Mouse (Mus musculus): ENCODE results near the gene Zcchc8. TPM values are rescaled to one million over a fixed set of nuclear protein-coding genes. Genes with fewer than 3 reads are reported as not detected.

Gene Zcchc8
- polyA plus RNA-seq, 1 experiment from 2014 or later = 83.7 TPM

DNA sequence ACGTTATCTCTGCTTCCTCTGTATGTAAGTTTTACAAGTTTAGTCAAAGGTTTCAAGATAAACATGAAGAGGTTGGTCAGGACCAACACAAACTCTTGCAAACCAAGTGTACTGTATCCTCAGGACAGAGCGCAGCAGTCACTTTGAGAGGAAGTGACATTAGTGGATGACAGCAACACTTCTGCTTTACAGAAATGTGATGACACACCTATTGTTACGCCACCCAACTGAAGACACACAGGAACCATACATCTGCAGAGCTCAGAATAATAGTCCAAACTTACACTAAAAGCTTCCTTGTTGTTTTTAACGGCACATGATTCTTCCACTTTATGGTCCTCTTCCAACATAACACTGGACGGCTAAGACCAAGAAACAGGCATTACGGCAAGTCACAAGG lies 7.1 kb downstream of the Zcchc8 start:
- Histone ChIP-seq H3K4me2 (replicated peaks) (no peak overlapping the region), H3K4me3 (no peak overlapping the region), H3K9me3 (no peaks in the 10 kb centered on the region), H3K4me1 (peaks cover 18% of the 10 kb centered on the region), H3K27ac (replicated peaks) (no peak overlapping the region), H3K36me3 (peaks cover 76% of the 10 kb centered on the region), H3K9ac (replicated peaks) (no peak overlapping the region), H3K27me3 (no peaks in the 10 kb centered on the region)
- ATAC-seq (replicated peaks) = no peak
- 94% methylated on average over 6 of the region's 6 CpGs for WGBS

DNA sequence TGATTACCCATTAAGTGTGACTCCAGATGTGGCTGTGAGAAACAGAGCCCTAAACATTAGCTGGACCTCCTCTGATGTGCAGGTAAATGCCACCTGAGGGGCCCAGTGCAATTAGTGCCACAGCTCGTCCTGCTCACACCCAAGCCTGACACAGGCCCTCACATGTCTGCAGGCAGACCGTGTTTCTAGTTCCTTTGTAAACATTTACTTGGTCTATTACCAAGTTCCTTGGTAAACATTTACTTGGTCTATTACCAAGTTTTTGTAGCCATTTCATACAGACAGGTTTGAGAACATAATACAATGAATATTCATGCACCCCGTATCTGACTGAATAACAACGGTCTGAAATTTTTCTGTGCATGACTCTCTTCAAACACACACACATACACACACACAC lies 11.3 kb downstream of the Zcchc8 start:
- peaks cover 92% of the 10 kb centered on the region for H3K36me3 ChIP-seq
- H3K27ac ChIP-seq (replicated peaks) = no peak overlapping the region
- no peak overlapping the region for H3K9ac ChIP-seq (replicated peaks)
- no peak overlapping the region for H3K4me3 ChIP-seq
- no peaks in the 10 kb centered on the region for H3K27me3 ChIP-seq
- H3K4me2 ChIP-seq (replicated peaks) = no peak overlapping the region
- ATAC-seq (replicated peaks) = no peak
- WGBS = 89% methylated on average over 4 of the region's 4 CpGs
- no peaks in the 10 kb centered on the region for H3K4me1 ChIP-seq
- H3K9me3 ChIP-seq = no peaks in the 10 kb centered on the region

GRCm38 (mm10) chr5:123708598-123708997 lies 12.3 kb downstream of the Zcchc8 start:
- ATAC-seq (replicated peaks) = no peak
- Histone ChIP-seq H3K9me3 (no peaks in the 10 kb centered on the region), H3K36me3 (peaks cover 91% of the 10 kb centered on the region), H3K27me3 (no peaks in the 10 kb centered on the region), H3K9ac (replicated peaks) (no peak overlapping the region), H3K27ac (replicated peaks) (no peak overlapping the region), H3K4me2 (replicated peaks) (no peak overlapping the region), H3K4me3 (no peak overlapping the region), H3K4me1 (no peaks in the 10 kb centered on the region)
- WGBS = 94% methylated on average over 12 of the region's 12 CpGs

- H3K4me2 ChIP-seq (replicated peaks) = no peak overlapping the region
- no peaks in the 10 kb centered on the region for H3K9me3 ChIP-seq
- ATAC-seq (replicated peaks) = no peak
- WGBS = 78% methylated on average over 11 of the region's 11 CpGs
- no peak overlapping the region for H3K9ac ChIP-seq (replicated peaks)
- H3K4me3 ChIP-seq = no peak overlapping the region
- no peaks in the 10 kb centered on the region for H3K27me3 ChIP-seq
- peaks cover 72% of the 10 kb centered on the region for H3K36me3 ChIP-seq
- H3K27ac ChIP-seq (replicated peaks) = no peak overlapping the region
- no peaks in the 10 kb centered on the region for H3K4me1 ChIP-seq
Observed at GRCm38 (mm10) chr5:123700625-123701024, 20.3 kb downstream of the Zcchc8 start.

DNA sequence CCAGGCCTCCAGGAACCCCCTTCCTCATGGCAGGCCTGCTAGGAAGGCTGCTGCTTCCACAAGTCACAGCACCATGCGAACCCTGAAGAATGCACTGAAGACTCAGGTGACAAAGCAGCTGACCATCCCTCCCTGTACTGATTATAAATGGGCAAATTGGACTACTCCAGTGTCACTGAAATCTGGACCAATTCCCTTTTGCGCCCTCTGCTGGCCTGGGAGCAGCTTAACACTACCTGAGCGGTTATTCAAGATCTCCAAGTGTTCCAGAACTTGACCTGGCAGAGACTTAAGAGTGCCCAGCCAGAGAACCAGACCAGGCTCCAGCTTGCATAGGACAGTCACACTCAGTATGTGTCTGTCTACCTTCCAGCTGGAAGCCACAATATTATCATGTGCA lies 21.7 kb downstream of the Zcchc8 start:
- H3K9me3 ChIP-seq = no peaks in the 10 kb centered on the region
- 30% methylated on average over 3 of the region's 3 CpGs for WGBS
- no peak overlapping the region for H3K4me3 ChIP-seq
- no peaks in the 10 kb centered on the region for H3K4me1 ChIP-seq
- H3K9ac ChIP-seq (replicated peaks) = no peak overlapping the region
- no peaks in the 10 kb centered on the region for H3K27me3 ChIP-seq
- no peak overlapping the region for H3K4me2 ChIP-seq (replicated peaks)
- no peak overlapping the region for H3K27ac ChIP-seq (replicated peaks)
- ATAC-seq (replicated peaks) = no peak
- H3K36me3 ChIP-seq = peaks cover 59% of the 10 kb centered on the region

- no peak overlapping the region for H3K9ac ChIP-seq (replicated peaks)
- no peaks in the 10 kb centered on the region for H3K27me3 ChIP-seq
Observed at GRCm38 (mm10) chr5:123696961-123697360, 23.9 kb downstream of the Zcchc8 start.

GRCm38 (mm10) chr5:123696244-123696643 lies 24.7 kb downstream of the Zcchc8 start:
- Histone ChIP-seq H3K9ac (replicated peaks) (no peak overlapping the region), H3K4me2 (replicated peaks) (no peak overlapping the region), H3K9me3 (no peaks in the 10 kb centered on the region), H3K27me3 (no peaks in the 10 kb centered on the region), H3K4me3 (no peak overlapping the region), H3K36me3 (peaks cover 30% of the 10 kb centered on the region), H3K4me1 (no peaks in the 10 kb centered on the region), H3K27ac (replicated peaks) (no peak overlapping the region)
- 91% methylated on average over 7 of the region's 7 CpGs for WGBS
- no peak for ATAC-seq (replicated peaks)

More at GRCm38 (mm10) chr5:123696961-123697360, 23.9 kb downstream of the Zcchc8 start:
- Histone ChIP-seq H3K4me1 (no peaks in the 10 kb centered on the region), H3K4me2 (replicated peaks) (no peak overlapping the region), H3K9me3 (no peaks in the 10 kb centered on the region), H3K4me3 (no peak overlapping the region), H3K27ac (replicated peaks) (no peak overlapping the region), H3K36me3 (peaks cover 37% of the 10 kb centered on the region)
- WGBS = 85% methylated on average over 4 of the region's 4 CpGs
- no peak for ATAC-seq (replicated peaks)

GRCm38 (mm10) chr5:123694468-123694867 lies 26.4 kb downstream of the Zcchc8 start:
- WGBS = 66% methylated on average over 6 of the region's 6 CpGs
- no peak overlapping the region for H3K9ac ChIP-seq (replicated peaks)
- no peaks in the 10 kb centered on the region for H3K9me3 ChIP-seq
- no peak for ATAC-seq (replicated peaks)
- H3K27ac ChIP-seq (replicated peaks) = no peak overlapping the region
- peaks cover 14% of the 10 kb centered on the region for H3K36me3 ChIP-seq
- no peaks in the 10 kb centered on the region for H3K4me1 ChIP-seq
- no peak overlapping the region for H3K4me3 ChIP-seq
- H3K4me2 ChIP-seq (replicated peaks) = no peak overlapping the region
- H3K27me3 ChIP-seq = no peaks in the 10 kb centered on the region

DNA sequence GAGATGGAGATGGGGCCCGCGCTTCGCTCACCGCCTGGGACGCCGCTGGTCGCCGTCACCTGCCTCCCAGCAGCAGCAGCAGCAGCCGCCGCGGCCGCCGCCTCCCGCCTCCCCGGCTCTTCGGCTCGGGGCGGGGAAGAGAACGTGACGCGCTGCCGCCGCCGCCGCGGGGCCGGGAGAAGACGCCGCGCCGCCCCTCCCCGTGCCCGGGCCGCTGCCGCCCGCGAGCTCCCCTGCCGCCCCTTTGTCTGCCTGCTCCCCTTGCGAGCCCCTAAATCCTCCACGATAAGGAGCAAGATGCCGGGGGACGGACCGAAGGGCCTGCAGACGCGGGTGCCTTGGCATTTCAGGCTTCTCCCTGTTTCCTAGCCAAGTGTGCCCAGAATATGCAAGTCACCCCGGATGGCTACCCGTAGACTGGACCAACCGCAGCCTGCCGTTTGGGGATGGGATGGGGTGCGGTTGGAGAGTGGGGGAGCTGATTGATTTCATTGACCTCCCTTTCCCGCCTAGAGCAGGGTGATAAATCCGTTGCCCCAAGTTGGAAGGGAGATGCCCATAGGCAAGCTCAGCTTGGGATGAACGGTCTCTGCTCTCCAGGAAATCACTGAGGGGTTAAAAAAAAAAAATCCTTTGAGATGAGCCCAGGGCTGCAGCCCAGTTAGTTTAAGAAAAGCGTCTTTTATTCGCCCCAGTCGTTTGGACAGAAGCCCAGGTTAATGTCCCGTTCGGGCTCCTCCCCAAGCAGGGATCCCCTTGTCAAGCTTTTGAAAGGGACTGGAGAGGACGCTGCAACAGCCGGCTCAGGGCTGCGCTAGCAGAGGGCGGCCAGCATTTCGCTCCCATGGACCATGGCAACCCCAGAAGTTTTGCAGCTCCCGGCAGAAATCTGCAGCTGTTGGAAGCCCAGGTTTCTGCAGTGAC lies 36.4 kb downstream of the Zcchc8 start, which contains the start of gene Clip1:
TSS of gene Clip1 (minus strand) at position 398 of the 924 bp plus-strand sequence.
- H3K9me3 ChIP-seq = no peaks in the 10 kb centered on the region
- H3K27me3 ChIP-seq = no peaks in the 10 kb centered on the region
- H3K4me2 ChIP-seq (replicated peaks) = peak within 1 kb of the TSS; percentile 74
- peak within 1 kb of the TSS; percentile 98 for H3K9ac ChIP-seq (replicated peaks)
- H3K27ac ChIP-seq (replicated peaks) = peak within 1 kb of the TSS; percentile 99
- under 1% methylated on average over 46 of the region's 64 CpGs for WGBS
- peak within 1 kb of the TSS; percentile 96 for H3K4me3 ChIP-seq
- H3K4me1 ChIP-seq = peaks cover 38% of the 10 kb centered on the region
- ATAC-seq (replicated peaks) = peak; percentile 78
- no peaks in the 10 kb centered on the region for H3K36me3 ChIP-seq

- H3K4me2 ChIP-seq (replicated peaks) = peak overlapping the region; percentile 74
- under 1% methylated on average over 83 of the region's 92 CpGs for WGBS
- H3K27me3 ChIP-seq = no peaks in the 10 kb centered on the region
- H3K4me3 ChIP-seq = peak overlapping the region; percentile 96
- no peaks in the 10 kb centered on the region for H3K36me3 ChIP-seq
- no peaks in the 10 kb centered on the region for H3K9me3 ChIP-seq
- peak overlapping the region; percentile 98 for H3K9ac ChIP-seq (replicated peaks)
- H3K27ac ChIP-seq (replicated peaks) = peak overlapping the region; percentile 99
- ATAC-seq (replicated peaks) = peak; percentile 75
- peaks cover 39% of the 10 kb centered on the region for H3K4me1 ChIP-seq
Observed at GRCm38 (mm10) chr5:123683377-123684220, 37.3 kb downstream of the Zcchc8 start.

DNA sequence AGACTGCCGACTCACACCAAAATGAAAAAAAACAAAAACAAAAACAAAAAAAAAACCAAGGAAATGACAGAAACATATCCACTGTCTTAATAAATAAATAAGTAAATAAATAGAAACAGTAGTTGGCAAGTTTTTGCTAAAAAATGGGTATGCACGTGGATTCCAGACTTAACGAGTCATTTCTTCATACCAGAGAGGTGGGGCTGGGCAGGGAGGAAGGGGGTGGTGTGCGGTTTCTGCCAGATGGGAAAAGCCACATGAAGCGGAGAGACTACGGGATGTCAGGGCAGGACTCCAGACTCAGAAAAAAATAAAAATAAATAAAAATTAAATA lies 37.9 kb downstream of the Zcchc8 start:
- H3K9ac ChIP-seq (replicated peaks) = peak overlapping the region; percentile 98
- H3K4me2 ChIP-seq (replicated peaks) = peak overlapping the region; percentile 74
- no peaks in the 10 kb centered on the region for H3K36me3 ChIP-seq
- WGBS = 1% methylated on average over 6 of the region's 6 CpGs
- no peaks in the 10 kb centered on the region for H3K9me3 ChIP-seq
- no peaks in the 10 kb centered on the region for H3K27me3 ChIP-seq
- peak overlapping the region; percentile 96 for H3K4me3 ChIP-seq
- ATAC-seq (replicated peaks) = peak; percentile 42; the same call in 1 of the 2 replicates
- H3K4me1 ChIP-seq = peaks cover 39% of the 10 kb centered on the region
- peak overlapping the region; percentile 99 for H3K27ac ChIP-seq (replicated peaks)

- no peak for ATAC-seq (replicated peaks)
- Histone ChIP-seq H3K27ac (replicated peaks) (peak overlapping the region; percentile 25; the same call in 1 of the 2 replicates), H3K4me3 (peak overlapping the region; percentile 96), H3K4me2 (replicated peaks) (peak overlapping the region; percentile 74), H3K9ac (replicated peaks) (peak overlapping the region; percentile 98), H3K9me3 (no peaks in the 10 kb centered on the region), H3K36me3 (no peaks in the 10 kb centered on the region), H3K27me3 (no peaks in the 10 kb centered on the region), H3K4me1 (peaks cover 39% of the 10 kb centered on the region)
- 47% methylated on average over 4 of the region's 4 CpGs for WGBS
Observed at GRCm38 (mm10) chr5:123682372-123682771, 38.5 kb downstream of the Zcchc8 start.

Data from forebrain, embryonic 15.5 days (tissue).